Mouse (Mus musculus): ENCODE measurements around the gene Gm20388. TPM values are rescaled to one million over a fixed set of nuclear protein-coding genes. Genes with fewer than 3 reads are reported as not detected.
A peak's percentile ranks its signal among the peaks of the same experiment; 100 is the strongest.
"Not testable (repeated sequence)": the region's sequence is repeated elsewhere in the genome, so short reads cannot be mapped to it uniquely, and the experiment has no call there.

Gene Gm20388
- total RNA-seq, 2 experiments from 2014 or later: 10.7 TPM; not detected in 1

GRCm38 (mm10) chr8:123799885-123800284, 3889.2 kb downstream of the Gm20388 start:
- DNase-seq (ENCODE audit: low spot score in 2 of 2): no peak

GRCm38 (mm10) chr8:123800867-123801266, 3890.2 kb downstream of the Gm20388 start:
- DNase-seq (ENCODE audit: low spot score in 2 of 2): no peak

- no peak for DNase-seq (ENCODE audit: low spot score in 2 of 2)
Observed at GRCm38 (mm10) chr8:123801538-123801937, 3890.9 kb downstream of the Gm20388 start.

- DNase-seq (ENCODE audit: low spot score in 2 of 2): no peak
Observed at GRCm38 (mm10) chr8:123803639-123804038, 3893.0 kb downstream of the Gm20388 start.

- DNase-seq (ENCODE audit: low spot score in 2 of 2): no peak
Observed at GRCm38 (mm10) chr8:123804586-123804985, 3893.9 kb downstream of the Gm20388 start.

- DNase-seq (ENCODE audit: low spot score in 2 of 2): no peak
Observed at GRCm38 (mm10) chr8:123805209-123805717, 3894.6 kb downstream of the Gm20388 start.

GRCm38 (mm10) chr8:123805718-123806373, 3895.2 kb downstream of the Gm20388 start, which contains the start of gene Rab4a:
Rab4a (plus strand) TSS chr8:123805985.
- peak; percentile 66 to 80 for DNase-seq (ENCODE audit: low spot score in 2 of 2)

- no peak for DNase-seq (ENCODE audit: low spot score in 2 of 2)
Observed at GRCm38 (mm10) chr8:123806374-123806935, 3895.8 kb downstream of the Gm20388 start.

GRCm38 (mm10) chr8:123807024-123807431, 3896.4 kb downstream of the Gm20388 start:
- no peak for DNase-seq (ENCODE audit: low spot score in 2 of 2)

- no peak for DNase-seq (ENCODE audit: low spot score in 2 of 2)
Observed at GRCm38 (mm10) chr8:123807852-123808573, 3897.4 kb downstream of the Gm20388 start.

- DNase-seq (ENCODE audit: low spot score in 2 of 2): no peak
Observed at GRCm38 (mm10) chr8:123808671-123809070, 3898.0 kb downstream of the Gm20388 start.

GRCm38 (mm10) chr8:123809342-123809741, 3898.7 kb downstream of the Gm20388 start:
- not testable (repeated sequence) for DNase-seq (ENCODE audit: low spot score in 2 of 2)

GRCm38 (mm10) chr8:123812227-123812626, 3901.6 kb downstream of the Gm20388 start:
- DNase-seq (ENCODE audit: low spot score in 2 of 2): no peak

- DNase-seq (ENCODE audit: low spot score in 2 of 2): no peak
Observed at GRCm38 (mm10) chr8:123813173-123813891, 3902.7 kb downstream of the Gm20388 start.

GRCm38 (mm10) chr8:123813892-123814266, 3903.2 kb downstream of the Gm20388 start:
- no peak for DNase-seq (ENCODE audit: low spot score in 2 of 2)

GRCm38 (mm10) chr8:123815325-123815724, 3904.7 kb downstream of the Gm20388 start:
- no peak for DNase-seq (ENCODE audit: low spot score in 2 of 2)

GRCm38 (mm10) chr8:123816939-123817338, 3906.3 kb downstream of the Gm20388 start:
- DNase-seq (ENCODE audit: low spot score in 2 of 2): no peak

GRCm38 (mm10) chr8:123817747-123818146, 3907.1 kb downstream of the Gm20388 start:
- no peak for DNase-seq (ENCODE audit: low spot score in 2 of 2)

GRCm38 (mm10) chr8:123819683-123820610, 3909.3 kb downstream of the Gm20388 start:
- no peak for DNase-seq (ENCODE audit: low spot score in 2 of 2)

- DNase-seq (ENCODE audit: low spot score in 2 of 2): no peak
Observed at GRCm38 (mm10) chr8:123820780-123821179, 3910.1 kb downstream of the Gm20388 start.

All from layer of hippocampus, adult 18-20 months (tissue).